In the genomic region with DNA sequence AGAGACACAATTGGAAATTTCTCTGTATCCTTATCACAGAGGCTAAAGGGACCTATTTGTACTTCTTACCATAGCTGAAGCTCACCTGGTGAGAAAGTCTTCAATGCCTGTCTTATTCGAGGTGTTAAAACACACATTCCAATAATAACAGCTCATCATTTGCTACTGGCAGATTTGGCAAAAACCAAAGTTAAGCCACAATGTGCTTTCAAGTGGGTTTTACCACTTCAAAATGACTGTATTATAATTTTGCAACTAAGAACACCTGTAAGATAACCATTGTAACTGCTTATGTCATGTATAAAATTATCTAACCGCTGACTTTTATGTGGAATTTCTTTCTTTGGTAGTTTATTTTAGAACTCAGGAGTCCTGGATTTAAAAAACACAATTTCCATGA, we compare ENCODE assay signal across 28 mouse cellular contexts. TPM values are rescaled to one million over a fixed set of nuclear protein-coding genes. Genes with fewer than 3 reads are reported as not detected.
"Had no signal": no experiment of that assay in that cellular context is flagged by ENCODE, and none has a peak within 500 bp of the region (broad histone marks: within the 10 kb centered on the region; RNA-seq: fewer than 3 reads in every experiment).

No protein-coding gene starts in this region.

- H3K36me3 ChIP-seq: heart, embryonic 15.5 days; intestine, embryonic 15.5 days; limb, embryonic 10.5 days; limb, embryonic 12.5 days; liver, embryonic 13.5 days had no signal

- H3K4me3 ChIP-seq: heart, adult 2 months; heart, embryonic 13.5 days; heart, embryonic 15.5 days; intestine, embryonic 15.5 days; layer of hippocampus, adult 2 months; left cerebral cortex, adult 2 months; limb, embryonic 10.5 days; limb, embryonic 12.5 days; liver, embryonic 13.5 days had no signal

- H3K4me2 ChIP-seq: heart, embryonic 11.5 days; heart, embryonic 13.5 days; heart, embryonic 15.5 days; hindbrain, embryonic 14.5 days; intestine, embryonic 15.5 days; limb, embryonic 12.5 days; liver, embryonic 11.5 days; liver, embryonic 13.5 days had no signal

- H3K27me3 ChIP-seq: heart, embryonic 13.5 days; heart, embryonic 15.5 days; intestine, embryonic 15.5 days; limb, embryonic 12.5 days; liver, embryonic 13.5 days had no signal

- H3K9me3 ChIP-seq: heart, embryonic 13.5 days; heart, embryonic 15.5 days; intestine, embryonic 15.5 days; limb, embryonic 10.5 days; limb, embryonic 12.5 days; liver, embryonic 13.5 days had no signal

- H3K4me1 ChIP-seq: heart, embryonic 13.5 days; heart, embryonic 15.5 days; intestine, embryonic 15.5 days; limb, embryonic 10.5 days; limb, embryonic 12.5 days; liver, embryonic 13.5 days had no signal

- DNase-seq: gastrocnemius, postnatal 14 days; gastrocnemius, postnatal 36 days; heart, adult 11 months; heart, adult 2 months; heart, postnatal 14 days; heart, postnatal 36 days; kidney, adult 18-20 months; kidney, adult 8-10 months; kidney, postnatal 10 days; kidney, postnatal 25 days; kidney, postnatal 4 days; liver; liver, embryonic 13.5 days had no signal

- H3K27ac ChIP-seq: heart, adult 2 months; heart, embryonic 13.5 days; heart, embryonic 15.5 days; hindbrain, embryonic 14.5 days; intestine, embryonic 15.5 days; layer of hippocampus, adult 2 months; left cerebral cortex, adult 2 months; limb, embryonic 10.5 days; limb, embryonic 12.5 days; liver, embryonic 13.5 days had no signal

- H3K9ac ChIP-seq: heart, embryonic 13.5 days; heart, embryonic 15.5 days; hindbrain, embryonic 14.5 days; intestine, embryonic 15.5 days; limb, embryonic 12.5 days; liver, embryonic 13.5 days had no signal

- ATAC-seq: hindbrain, embryonic 16.5 days; inflammation-experienced regulatory T-cells, adult 6 months; intestine, embryonic 15.5 days; intestine, postnatal 0 days had no signal

RNA-seq across cellular contexts. Expression of a gene that starts 59.5 kb away (rescaled TPM):
- polyA plus RNA-seq: heart, embryonic 11.5 days; heart, embryonic 13.5 days; heart, embryonic 15.5 days; heart, postnatal 0 days; hindbrain, embryonic 11.5 days; hindbrain, embryonic 14.5 days; limb, embryonic 10.5 days; limb, embryonic 12.5 days; liver, embryonic 11.5 days; liver, embryonic 13.5 days had no signal
